Mouse (Mus musculus) neural tube, embryonic 11.5 days (tissue): Measurements from ENCODE around the gene Mgst3. TPM values are rescaled to one million over a fixed set of nuclear protein-coding genes. Genes with fewer than 3 reads are reported as not detected.

Source experiments
- ATAC-seq: fragments of 200-750 bp; cut with Nextera tagmentation; 2 replicates; pipeline ENCODE4 v1.8.0; 2017; ENCODE audit warnings: moderate number of reproducible peaks, mild to moderate bottlenecking, moderate TSS enrichment, moderate library complexity; ENCODE audit not compliant: insufficient read depth, low FRiP score, low TSS enrichment
- DNase-seq: peaks from one replicate; pipeline ENCODE4 v3.0.0-alpha.2; 2015; ENCODE audit warnings: low spot score
- H3K27ac ChIP-seq: fragments of 300-500 bp; sonication (generic); 2 replicates; pipeline ENCODE4 v1.5.1; 2014; ENCODE audit warnings: low read depth, mild to moderate bottlenecking, low read length
- H3K27me3 ChIP-seq: fragments of 300-500 bp; sonication (generic); 2 replicates; pipeline ENCODE4 v1.6.1; 2014; ENCODE audit warnings: mild to moderate bottlenecking, low read length, mixed read lengths; ENCODE audit not compliant: control insufficient read depth, insufficient read depth
- H3K36me3 ChIP-seq: fragments of 300-500 bp; sonication (generic); 2 replicates; pipeline ENCODE4 v1.6.1; 2014; ENCODE audit warnings: mild to moderate bottlenecking, low read length, moderate library complexity, mixed read lengths; ENCODE audit not compliant: control insufficient read depth, insufficient read depth
- H3K4me1 ChIP-seq: fragments of 300-500 bp; sonication (generic); 2 replicates; pipeline ENCODE4 v1.6.1; 2014; ENCODE audit warnings: low read length, mixed read lengths; ENCODE audit not compliant: control insufficient read depth, insufficient read depth
- H3K4me2 ChIP-seq: fragments of 300-500 bp; sonication (generic); 2 replicates; pipeline ENCODE4 v1.6.1; 2014; ENCODE audit warnings: low read depth, mild to moderate bottlenecking, moderate library complexity
- H3K4me3 ChIP-seq: fragments of 300-500 bp; sonication (generic); 2 replicates; pipeline ENCODE4 v1.5.1; 2014; ENCODE audit warnings: low read depth, low read length
- H3K9ac ChIP-seq: fragments of 300-500 bp; sonication (generic); 2 replicates; pipeline ENCODE4 v1.6.1; 2014; ENCODE audit warnings: mild to moderate bottlenecking, low read length
- H3K9me3 ChIP-seq: fragments of 300-500 bp; sonication (generic); 2 replicates; pipeline ENCODE4 v1.6.1; 2016; ENCODE audit warnings: low read length; ENCODE audit not compliant: control insufficient read depth
- WGBS: fragments of 180-500 bp; shearing (Covaris S2); extraction: QIAGEN DNeasy Blood & Tissue Kit; methylation state at CpG from one replicate; pipeline ENCODE4 v1.1.7; 2014; 5-methylcytosine and 5-hydroxymethylcytosine counted together
- polyA plus RNA-seq: library from polyadenylated mRNA; unstranded; fragments of >200 nt; fragmentation: Nextera tagmentation; extraction: Ambion mirVana; gene quantifications from 2 replicates; pipeline ENCODE4 v1.2.1, GENCODE M21; 2014

Gene Mgst3
- polyA plus RNA-seq, 1 experiment from 2014 or later = 78.0 TPM

GRCm38 (mm10) chr1:167384156-167384555 is 9.5 kb downstream of the Mgst3 start:
- no peak overlapping the region for H3K9ac ChIP-seq
- no peak overlapping the region for H3K27ac ChIP-seq
- no peak overlapping the region for H3K4me3 ChIP-seq
- 73% methylated on average over 3 of the region's 3 CpGs for WGBS
- ATAC-seq = no peak
- no peak for DNase-seq
- no peak overlapping the region for H3K4me2 ChIP-seq
- H3K4me1 ChIP-seq = 0 out of 2 replicates have a peak, but pooled peaks cover 5% of the 10 kb centered on the region
- H3K27me3 ChIP-seq = no peaks in the 10 kb centered on the region
- H3K9me3 ChIP-seq = no peaks in the 10 kb centered on the region
- H3K36me3 ChIP-seq = no peaks in the 10 kb centered on the region

- DNase-seq = no peak
- Histone ChIP-seq H3K4me2 (no peak overlapping the region), H3K27ac (no peak overlapping the region), H3K27me3 (no peaks in the 10 kb centered on the region), H3K4me1 (0 out of 2 replicates have a peak, but pooled peaks cover 5% of the 10 kb centered on the region), H3K36me3 (no peaks in the 10 kb centered on the region), H3K4me3 (no peak overlapping the region), H3K9ac (no peak overlapping the region), H3K9me3 (no peaks in the 10 kb centered on the region)
- ATAC-seq = no peak
- 79% methylated on average over 5 of the region's 5 CpGs for WGBS
Measured at GRCm38 (mm10) chr1:167383178-167383577, 10.5 kb downstream of the Mgst3 start.

- Histone ChIP-seq H3K27ac (no peak overlapping the region), H3K4me2 (no peak overlapping the region), H3K36me3 (no peaks in the 10 kb centered on the region), H3K4me3 (no peak overlapping the region), H3K9me3 (no peaks in the 10 kb centered on the region), H3K4me1 (0 out of 2 replicates have a peak, but pooled peaks cover 5% of the 10 kb centered on the region), H3K27me3 (no peaks in the 10 kb centered on the region), H3K9ac (no peak overlapping the region)
- ATAC-seq (0 out of 2 replicates have a peak, but pooled peaks have one; percentile 38), DNase-seq (no peak)
- 72% methylated on average over 5 of the region's 5 CpGs for WGBS
Measured at GRCm38 (mm10) chr1:167382763-167383162, 10.9 kb downstream of the Mgst3 start.

- H3K27ac ChIP-seq = no peak overlapping the region
- no peak overlapping the region for H3K4me2 ChIP-seq
- H3K9ac ChIP-seq = no peak overlapping the region
- no peaks in the 10 kb centered on the region for H3K9me3 ChIP-seq
- H3K36me3 ChIP-seq = no peaks in the 10 kb centered on the region
- no peak overlapping the region for H3K4me3 ChIP-seq
- 0 out of 2 replicates have a peak, but pooled peaks cover 5% of the 10 kb centered on the region for H3K4me1 ChIP-seq
- no peaks in the 10 kb centered on the region for H3K27me3 ChIP-seq
- ATAC-seq = no peak
- no peak for DNase-seq
- WGBS = 77% methylated on average over 7 of the region's 7 CpGs
Measured at GRCm38 (mm10) chr1:167382316-167382715, 11.3 kb downstream of the Mgst3 start.

- H3K9ac ChIP-seq = no peak overlapping the region
- no peaks in the 10 kb centered on the region for H3K36me3 ChIP-seq
- no peak overlapping the region for H3K4me2 ChIP-seq
- no peak overlapping the region for H3K4me3 ChIP-seq
- 80% methylated on average over 8 of the region's 8 CpGs for WGBS
- DNase-seq (no peak), ATAC-seq (no peak)
- H3K9me3 ChIP-seq = no peaks in the 10 kb centered on the region
- no peaks in the 10 kb centered on the region for H3K27me3 ChIP-seq
- no peak overlapping the region for H3K27ac ChIP-seq
- 0 out of 2 replicates have a peak, but pooled peaks cover 5% of the 10 kb centered on the region for H3K4me1 ChIP-seq
Measured at GRCm38 (mm10) chr1:167381050-167382015, 12.3 kb downstream of the Mgst3 start.

GRCm38 (mm10) chr1:167380223-167380622 is 13.4 kb downstream of the Mgst3 start:
- no peaks in the 10 kb centered on the region for H3K9me3 ChIP-seq
- ATAC-seq (no peak), DNase-seq (no peak)
- H3K4me1 ChIP-seq = 0 out of 2 replicates have a peak, but pooled peaks cover 5% of the 10 kb centered on the region
- H3K36me3 ChIP-seq = no peaks in the 10 kb centered on the region
- 87% methylated on average over 2 of the region's 2 CpGs for WGBS
- no peak overlapping the region for H3K9ac ChIP-seq
- H3K27me3 ChIP-seq = no peaks in the 10 kb centered on the region
- no peak overlapping the region for H3K4me3 ChIP-seq
- no peak overlapping the region for H3K27ac ChIP-seq
- H3K4me2 ChIP-seq = no peak overlapping the region

- Histone ChIP-seq H3K4me3 (no peak overlapping the region), H3K36me3 (no peaks in the 10 kb centered on the region), H3K9ac (no peak overlapping the region), H3K27me3 (no peaks in the 10 kb centered on the region), H3K4me1 (0 out of 2 replicates have a peak, but pooled peaks cover 5% of the 10 kb centered on the region), H3K9me3 (no peaks in the 10 kb centered on the region), H3K27ac (no peak overlapping the region), H3K4me2 (no peak overlapping the region)
- DNase-seq = no peak
- ATAC-seq = no peak
- WGBS = 74% methylated on average over 5 of the region's 5 CpGs
Measured at GRCm38 (mm10) chr1:167379751-167380150, 13.9 kb downstream of the Mgst3 start.

GRCm38 (mm10) chr1:167378019-167378418 is 15.6 kb downstream of the Mgst3 start:
- no peaks in the 10 kb centered on the region for H3K36me3 ChIP-seq
- no peak for ATAC-seq
- no peak overlapping the region for H3K4me3 ChIP-seq
- WGBS = 78% methylated on average over 6 of the region's 6 CpGs
- H3K9ac ChIP-seq = no peak overlapping the region
- no peaks in the 10 kb centered on the region for H3K27me3 ChIP-seq
- H3K9me3 ChIP-seq = no peaks in the 10 kb centered on the region
- DNase-seq = no peak
- H3K4me1 ChIP-seq = peaks cover 11% of the 10 kb centered on the region; the same call in 1 of the 2 replicates
- H3K27ac ChIP-seq = no peak overlapping the region
- no peak overlapping the region for H3K4me2 ChIP-seq
